Mouse (Mus musculus) limb, embryonic 14.5 days (tissue): ENCODE results near the gene Trim7. TPM values are rescaled to one million over a fixed set of nuclear protein-coding genes. Genes with fewer than 3 reads are reported as not detected.
A peak's percentile ranks its signal among the peaks of the same experiment; 100 is the strongest.

Source experiments
- ATAC-seq: fragments of 200-750 bp; cut with Nextera tagmentation; 2 replicates; pipeline ENCODE4 v1.8.0; 2017; ENCODE audit warnings: low read depth, moderate number of reproducible peaks, moderate TSS enrichment; ENCODE audit not compliant: low FRiP score
- DNase-seq: peaks from one replicate; pipeline ENCODE4 v3.0.0-alpha.2; 2015; ENCODE audit warnings: low spot score
- H3K27ac ChIP-seq: fragments of 300-500 bp; sonication (generic); replicated peaks from 2 replicates; pipeline ENCODE4 v1.5.1; 2014; ENCODE audit warnings: low read depth, mild to moderate bottlenecking, low read length, moderate library complexity, mixed read lengths
- H3K27me3 ChIP-seq: fragments of 300-500 bp; sonication (generic); 2 replicates; pipeline ENCODE4 v1.6.1; 2014; ENCODE audit warnings: low read length, mixed read lengths; ENCODE audit not compliant: control insufficient read depth, insufficient read depth
- H3K36me3 ChIP-seq: fragments of 300-500 bp; sonication (generic); 2 replicates; pipeline ENCODE4 v1.6.1; 2014; ENCODE audit warnings: mild to moderate bottlenecking, low read length, moderate library complexity, mixed read lengths; ENCODE audit not compliant: control insufficient read depth, insufficient read depth
- H3K4me1 ChIP-seq: fragments of 300-500 bp; sonication (generic); 2 replicates; pipeline ENCODE4 v1.6.1; 2014; ENCODE audit warnings: antibody characterized with exemption, low read length, mixed read lengths; ENCODE audit not compliant: control insufficient read depth, insufficient read depth
- H3K4me2 ChIP-seq: fragments of 300-500 bp; sonication (generic); replicated peaks from 2 replicates; pipeline ENCODE4 v1.6.1; 2014; ENCODE audit warnings: low read depth, mild to moderate bottlenecking, low read length, moderate library complexity; ENCODE audit not compliant: severe bottlenecking
- H3K4me3 ChIP-seq: fragments of 300-500 bp; sonication (generic); replicated peaks from 2 replicates; pipeline ENCODE4 v1.5.1; 2014; ENCODE audit warnings: low read length
- H3K9ac ChIP-seq: fragments of 300-500 bp; sonication (generic); 2 replicates; pipeline ENCODE4 v1.6.1; 2014; ENCODE audit warnings: mild to moderate bottlenecking, low read depth, low read length, moderate library complexity; ENCODE audit not compliant: severe bottlenecking
- H3K9me3 ChIP-seq: fragments of 300-500 bp; sonication (generic); 2 replicates; pipeline ENCODE4 v1.6.1; 2016; ENCODE audit warnings: low read length; ENCODE audit not compliant: control insufficient read depth
- POLR2A ChIP-seq: fragments of 200-500 bp; IDR thresholded peaks from 2 replicates; pipeline ENCODE4 v1.8.0; 2012; ENCODE audit warnings: inconsistent platforms, mild to moderate bottlenecking, moderate library complexity, borderline replicate concordance; ENCODE audit not compliant: insufficient read depth, insufficient read length; ENCODE audit errors: extremely low read depth
- WGBS: fragments of 180-500 bp; shearing (Covaris S2); extraction: QIAGEN DNeasy Blood & Tissue Kit; methylation state at CpG from one replicate; pipeline ENCODE4 v1.1.7; 2014; 5-methylcytosine and 5-hydroxymethylcytosine counted together
- polyA plus RNA-seq, 2 experiments: library from polyadenylated mRNA; depleted of rRNA in 1 of 2; stranded (reverse) in 1 of 2; unstranded in 1 of 2; fragments of >200 nt; fragmentation: Nextera tagmentation in 1 of 2; extraction: Ambion mirVana in 1 of 2; gene quantifications; 2 replicates each; pipeline versions ENCODE4 v1.2.1 to v1.2.3; 2012 to 2014

The Trim7 gene
- polyA plus RNA-seq, 2 experiments: 1.2 to 2.9 TPM

- 65% methylated on average over 5 of the region's 5 CpGs for WGBS
- Histone ChIP-seq H3K4me2 (no peak overlapping the region), H3K27ac (no peak overlapping the region), H3K27me3 (no peaks in the 10 kb centered on the region; the same call in 1 of the 2 replicates), H3K4me1 (no peaks in the 10 kb centered on the region), H3K36me3 (no peaks in the 10 kb centered on the region), H3K9me3 (no peaks in the 10 kb centered on the region), H3K9ac (no peak overlapping the region), H3K4me3 (no peak overlapping the region)
- no peak for TF ChIP-seq POLR2A
- ATAC-seq: no peak
- DNase-seq: no peak
Measured at GRCm38 (mm10) chr11:48846881-48847280, 20.9 kb downstream of the Trim7 start.

DNA sequence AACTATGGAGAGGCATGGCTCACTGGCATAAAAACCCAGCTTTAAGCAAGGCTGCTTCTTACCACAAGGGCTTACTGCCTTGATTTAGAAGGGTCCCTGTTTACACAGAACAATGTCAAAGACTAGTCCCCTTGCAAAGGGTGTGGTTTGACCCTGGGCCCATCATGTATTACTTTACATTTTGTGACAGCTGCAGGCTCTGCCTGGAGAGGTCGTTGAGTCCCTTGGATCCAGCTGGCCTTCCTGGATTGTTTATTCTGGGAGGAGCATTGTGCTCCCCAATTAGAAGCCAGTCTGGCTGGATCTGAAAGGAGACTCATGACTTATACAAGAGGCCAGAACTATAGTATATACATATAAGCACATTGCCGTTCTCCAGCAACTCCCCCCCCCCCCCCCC is 24.3 kb downstream of the Trim7 start:
- H3K4me2 ChIP-seq: no peak overlapping the region
- H3K9me3 ChIP-seq: no peaks in the 10 kb centered on the region
- no peaks in the 10 kb centered on the region for H3K36me3 ChIP-seq
- ATAC-seq: no peak
- DNase-seq: no peak
- peaks cover 16% of the 10 kb centered on the region for H3K4me1 ChIP-seq
- no peak overlapping the region for H3K9ac ChIP-seq
- WGBS: 40% methylated on average over 2 of the region's 2 CpGs
- H3K27me3 ChIP-seq: no peaks in the 10 kb centered on the region; the same call in 1 of the 2 replicates
- H3K27ac ChIP-seq: no peak overlapping the region
- no peak for TF ChIP-seq POLR2A
- no peak overlapping the region for H3K4me3 ChIP-seq

- no peak for TF ChIP-seq POLR2A
- Histone ChIP-seq H3K36me3 (no peaks in the 10 kb centered on the region), H3K4me1 (peaks cover 16% of the 10 kb centered on the region), H3K27ac (no peak overlapping the region), H3K9ac (no peak overlapping the region), H3K27me3 (no peaks in the 10 kb centered on the region; the same call in 1 of the 2 replicates), H3K4me2 (no peak overlapping the region), H3K4me3 (no peak overlapping the region), H3K9me3 (no peaks in the 10 kb centered on the region)
- 82% methylated on average over 4 of the region's 4 CpGs for WGBS
- ATAC-seq (no peak), DNase-seq (no peak)
Measured at GRCm38 (mm10) chr11:48851270-48851995, 25.5 kb downstream of the Trim7 start.

GRCm38 (mm10) chr11:48852190-48852589 is 26.2 kb downstream of the Trim7 start:
- TF ChIP-seq POLR2A: no peak
- H3K4me1 ChIP-seq: peaks cover 16% of the 10 kb centered on the region
- DNase-seq (no peak), ATAC-seq (no peak)
- WGBS: 76% methylated on average over 4 of the region's 4 CpGs
- H3K36me3 ChIP-seq: no peaks in the 10 kb centered on the region
- no peak overlapping the region for H3K27ac ChIP-seq
- no peak overlapping the region for H3K4me2 ChIP-seq
- no peaks in the 10 kb centered on the region for H3K9me3 ChIP-seq
- no peak overlapping the region for H3K9ac ChIP-seq
- peak overlapping the region; percentile 55; the same call in 1 of the 2 replicates for H3K4me3 ChIP-seq
- no peaks in the 10 kb centered on the region; the same call in 1 of the 2 replicates for H3K27me3 ChIP-seq

DNA sequence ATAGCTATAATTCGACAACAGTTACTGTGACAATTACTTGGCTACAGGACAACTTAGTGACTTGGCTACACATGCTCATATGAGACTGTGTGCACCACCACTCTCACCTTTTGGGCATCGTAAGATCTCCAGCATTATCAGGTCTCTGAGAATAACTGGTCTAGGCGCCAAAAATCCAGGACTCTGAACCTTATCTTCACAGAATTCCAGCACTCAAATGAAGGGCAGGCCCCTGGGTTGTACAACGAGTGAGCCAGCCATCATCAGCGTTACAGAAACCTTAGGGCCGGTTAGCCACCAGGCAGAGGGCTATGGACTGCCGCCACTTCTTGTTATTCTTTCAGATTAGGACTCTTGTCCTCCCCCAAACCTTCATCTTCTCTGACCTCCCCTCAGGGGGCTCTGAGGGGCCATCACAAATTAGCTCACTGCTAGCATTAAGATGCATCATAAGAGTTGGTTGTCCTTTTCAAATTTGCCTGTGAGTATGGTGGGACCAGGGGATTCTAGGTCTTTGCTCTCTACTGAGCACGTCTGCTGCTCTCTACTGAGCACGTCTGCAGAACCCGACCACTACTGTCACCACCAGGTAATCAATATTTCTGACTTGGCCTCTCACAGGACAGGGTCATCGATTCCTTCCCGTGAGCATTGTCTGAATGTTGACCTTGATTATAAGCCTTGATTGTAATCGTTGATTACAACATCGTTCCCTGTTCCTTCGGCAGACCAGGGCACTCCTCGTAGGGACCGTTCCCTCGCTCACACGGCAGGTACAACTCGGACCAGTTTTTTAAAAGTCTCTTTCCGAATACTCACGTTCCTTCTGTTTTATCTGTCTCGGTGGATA is 26.9 kb downstream of the Trim7 start:
- WGBS: 7% methylated on average over 23 of the region's 23 CpGs
- H3K4me1 ChIP-seq: peaks cover 16% of the 10 kb centered on the region
- ATAC-seq: peak; percentile 7

More for the DNA sequence above, 26.9 kb downstream of the Trim7 start:
- peak overlapping the region; percentile 44 for H3K9ac ChIP-seq
- H3K36me3 ChIP-seq: no peaks in the 10 kb centered on the region
- H3K27ac ChIP-seq: no peak overlapping the region
- no peaks in the 10 kb centered on the region; the same call in 1 of the 2 replicates for H3K27me3 ChIP-seq
- DNase-seq: peak; percentile 8
- peak overlapping the region; percentile 68 for H3K4me2 ChIP-seq
- TF ChIP-seq POLR2A: no peak
- H3K4me3 ChIP-seq: peak overlapping the region; percentile 55
- H3K9me3 ChIP-seq: no peaks in the 10 kb centered on the region
